In genomic region chr17:62882726-62883475, GRCm38 (mm10) we compare ENCODE assay signal across 8 mouse cellular contexts. TPM values are rescaled to one million over a fixed set of nuclear protein-coding genes. Genes with fewer than 3 reads are reported as not detected.
DNase-seq lines count a peak whose midpoint lies in the region; ATAC-seq lines count a peak whose summit lies in the region.

No protein-coding gene starts in this region.

- peak; percentile 81 for ATAC-seq in hindbrain, embryonic 13.5 days (ENCODE audit: low FRiP score)

- H3K27ac ChIP-seq in hindbrain, embryonic 13.5 days = peak overlapping the region; percentile 91

- no peaks in the 10 kb centered on the region for H3K36me3 ChIP-seq in hindbrain, embryonic 13.5 days

- H3K4me3 ChIP-seq in hindbrain, embryonic 13.5 days = peak overlapping the region; percentile 82

- DNase-seq in T-cell, adult 2 months (ENCODE audit: low spot score) = peak; percentile 21
- DNase-seq in cerebellum, postnatal 14 days = peak; percentile 82 to 86
- DNase-seq in frontal cortex, postnatal 25 days (ENCODE audit: low spot score in 2 of 2) = peak; percentile 53 to 55
- peak; percentile 78 for DNase-seq in left cerebral cortex, adult 11 months (ENCODE audit: low spot score)
- peak; percentile 86 for DNase-seq in lung, postnatal 25 days (ENCODE audit: low spot score)
- DNase-seq in right cerebral cortex, adult 2 months (ENCODE audit: low spot score in 2 of 2) = peak; percentile 70 to 71
- DNase-seq in urinary bladder, postnatal 4 days (ENCODE audit: low spot score in 2 of 2) = peak; percentile 85 to 86

- peak overlapping the region; percentile 92 for H3K4me2 ChIP-seq in hindbrain, embryonic 13.5 days

- H3K4me1 ChIP-seq in hindbrain, embryonic 13.5 days (replicated peaks) = peaks cover 9% of the 10 kb centered on the region

- no peaks in the 10 kb centered on the region for H3K27me3 ChIP-seq in hindbrain, embryonic 13.5 days

- under 1% methylated on average over 53 of the region's 53 CpGs for WGBS in hindbrain, embryonic 13.5 days

- peak overlapping the region; percentile 94 for H3K9ac ChIP-seq in hindbrain, embryonic 13.5 days

- H3K9me3 ChIP-seq in hindbrain, embryonic 13.5 days = no peaks in the 10 kb centered on the region

RNA-seq across cellular contexts. Expression of gene Efna5, which starts 1.8 kb away (rescaled TPM):
- 47.7 and 55.9 TPM in 2 replicates for polyA plus RNA-seq in hindbrain, embryonic 13.5 days (2015; fragmentation: Nextera tagmentation; extraction: Ambion mirVana)

Comparison
In these comparisons a context has a peak if more than half of its experiments do, and no peak if none do; other contexts are left out.
1. Peak in every context shown above with its lines: DNase-seq, ATAC-seq, H3K4me3 ChIP-seq and H3K27ac ChIP-seq.
2. DNase-seq: peak in every context shown above with its lines; median percentile 86 in lung, postnatal 25 days; 86 in urinary bladder, postnatal 4 days; 84 in cerebellum, postnatal 14 days; 78 in left cerebral cortex, adult 11 months; 70 in right cerebral cortex, adult 2 months; 54 in frontal cortex, postnatal 25 days; 21 in T-cell, adult 2 months.